Mouse (Mus musculus) CH12.LX (cell line): ENCODE measurements around the gene 6430548M08Rik.

Source experiments
- CHD1 ChIP-seq: IDR thresholded peaks from 2 replicates; pipeline ENCODE4 v1.6.1; 2012; ENCODE audit warnings: low read depth, low read length, improper control_type of control experiment, inconsistent platforms
- CTCF ChIP-seq, 2 experiments: IDR thresholded peaks in 1 of 2; conservative IDR thresholded peaks in 1 of 2; 2 replicates each; pipeline ENCODE4 v1.5.1; 2011 to 2012; ENCODE audit warnings: low read depth in 2 of 2, low read length in 2 of 2, improper control_type of control experiment in 1 of 2, inconsistent platforms in 1 of 2, mild to moderate bottlenecking in 1 of 2, moderate library complexity in 1 of 2
- KAT2A ChIP-seq: IDR thresholded peaks from 2 replicates; pipeline ENCODE4 v1.6.1; 2012; ENCODE audit warnings: low read length, improper control_type of control experiment, inconsistent platforms; ENCODE audit not compliant: insufficient replicate concordance
- MYC ChIP-seq: IDR thresholded peaks from 2 replicates; pipeline ENCODE4 v1.6.1; 2011; ENCODE audit warnings: low read depth, mild to moderate bottlenecking, improper control_type of control experiment, low read length
- NELFE ChIP-seq: IDR thresholded peaks from 2 replicates; pipeline ENCODE4 v1.6.1; 2011; ENCODE audit warnings: low read depth, low read length, improper control_type of control experiment
- POLR2A ChIP-seq: IDR thresholded peaks from 2 replicates; pipeline ENCODE4 v1.6.1; 2011; ENCODE audit warnings: low read depth, mild to moderate bottlenecking, improper control_type of control experiment, low read length
- SIN3A ChIP-seq: IDR thresholded peaks from 2 replicates; pipeline ENCODE4 v1.6.1; 2012; ENCODE audit warnings: low read length, improper control_type of control experiment, inconsistent platforms
- TBP ChIP-seq: conservative IDR thresholded peaks from 2 replicates; pipeline ENCODE4 v1.6.1; 2011; ENCODE audit warnings: low read depth, low read length, improper control_type of control experiment
- TCF12 ChIP-seq: IDR thresholded peaks from 2 replicates; pipeline ENCODE4 v1.6.1; 2014; ENCODE audit warnings: low read depth, mild to moderate bottlenecking, inconsistent platforms, low read length, improper control_type of control experiment
- UBTF ChIP-seq: IDR thresholded peaks from 2 replicates; pipeline ENCODE4 v1.6.1; 2012; ENCODE audit warnings: low read depth, mild to moderate bottlenecking, inconsistent platforms, low read length, improper control_type of control experiment, moderate library complexity

GRCm38 (mm10) chr8:120078080-120078479, 35.9 kb upstream of the 6430548M08Rik start:
- TF ChIP-seq KAT2A (no peak), NELFE (no peak), SIN3A (no peak), TBP (no peak), MYC (no peak), CTCF (conservative IDR thresholded peaks at IDR 0.05 in 1 of 2, IDR thresholded peaks at IDR 0.05 in 1 of 2; ENCODE audit: low read depth in 2 of 2, low read length in 2 of 2) (peak; percentile 36 to 78), POLR2A (no peak), CHD1 (no peak), UBTF (no peak), TCF12 (no peak)
